Mouse (Mus musculus) layer of hippocampus, adult 18-20 months (tissue): ENCODE measurements around the gene Aoc1. TPM values are rescaled to one million over a fixed set of nuclear protein-coding genes. Genes with fewer than 3 reads are reported as not detected.

Experiments
- DNase-seq, 2 experiments: peaks; one replicate each; pipeline ENCODE4 v3.0.0; 2022; ENCODE audit warnings: low spot score in 2 of 2
- total RNA-seq, 2 experiments: library from RNA; stranded (reverse); gene quantifications; 2 replicates each; pipeline ENCODE4 v1.2.3; 2021

Gene Aoc1
- total RNA-seq, 2 experiments from 2014 or later = not detected

GRCm38 (mm10) chr6:48906371-48906770 lies 33.7 kb downstream of the Aoc1 start:
- no peak for DNase-seq

- no peak for DNase-seq
These were observed 36.5 kb downstream of the Aoc1 start for GRCm38 (mm10) chr6:48909229-48909628.

- DNase-seq = no peak
These were observed 39.3 kb downstream of the Aoc1 start for GRCm38 (mm10) chr6:48912033-48912432.

- no peak for DNase-seq
These were observed 40.9 kb downstream of the Aoc1 start for GRCm38 (mm10) chr6:48913587-48913986.

- no peak for DNase-seq
These were observed 56.9 kb downstream of the Aoc1 start, which contains the start of gene 1600015I10Rik for GRCm38 (mm10) chr6:48929595-48929994. Gene 1600015I10Rik (plus strand): TSS chr6:48929895.

- DNase-seq = no peak
These were observed 76.9 kb downstream of the Aoc1 start for GRCm38 (mm10) chr6:48949596-48949995.

GRCm38 (mm10) chr6:48950676-48951075 lies 78.0 kb downstream of the Aoc1 start:
- DNase-seq = no peak

GRCm38 (mm10) chr6:48951630-48952029 lies 78.9 kb downstream of the Aoc1 start:
- DNase-seq = no peak

- no peak for DNase-seq
These were observed 80.5 kb downstream of the Aoc1 start for GRCm38 (mm10) chr6:48953220-48953619.

GRCm38 (mm10) chr6:48954211-48954610 lies 81.5 kb downstream of the Aoc1 start:
- no peak for DNase-seq

- DNase-seq = peak; percentile 7 to 49
These were observed 82.2 kb downstream of the Aoc1 start for GRCm38 (mm10) chr6:48954946-48955345.

- DNase-seq = no peak
These were observed 84.1 kb downstream of the Aoc1 start for GRCm38 (mm10) chr6:48956785-48957184.

- no peak for DNase-seq
These were observed 85.4 kb downstream of the Aoc1 start for GRCm38 (mm10) chr6:48958053-48958452.

Other genes starting within 250 kb of the Aoc1 start
- gene AI854703, start 246.1 kb upstream of the Aoc1 start, total RNA-seq = 10 to 100 TPM; 13.4 to 13.6 TPM
- gene Gimap8, start 225.7 kb upstream of the Aoc1 start, total RNA-seq = under 1 TPM; 0.77 to 0.81 TPM
- gene Gimap9, start 196.8 kb upstream of the Aoc1 start, total RNA-seq = 1 to 10 TPM in 1 of 2 experiments, under 1 TPM in 1; 0.48 to 1.1 TPM
- not detected for gene Gimap4, start 188.3 kb upstream of the Aoc1 start, total RNA-seq
- 1 to 10 TPM; 4.3 to 4.9 TPM for gene Gimap6, start 164.7 kb upstream of the Aoc1 start, total RNA-seq
- gene Gm28053, start 154.3 kb upstream of the Aoc1 start, total RNA-seq = 1 to 10 TPM in 1 of 2 experiments, not detected in 1; 1.9 TPM
- gene Gimap7, start 154.3 kb upstream of the Aoc1 start, total RNA-seq = not detected
- 1 to 10 TPM; 1.4 to 1.9 TPM for gene Gimap1, start 133.8 kb upstream of the Aoc1 start, total RNA-seq
- gene Gimap5, start 126.7 kb upstream of the Aoc1 start, total RNA-seq = under 1 TPM; 0.62 to 0.99 TPM
- not detected for gene Gimap3, start 102.0 kb upstream of the Aoc1 start, total RNA-seq
- 10 to 100 TPM; 32.4 to 36.3 TPM for gene Tmem176a, start 32.0 kb upstream of the Aoc1 start, total RNA-seq
- 10 to 100 TPM; 58.5 to 61.2 TPM for gene Tmem176b, start 31.4 kb upstream of the Aoc1 start, total RNA-seq
- gene 1600015I10Rik, start 57.0 kb downstream of the Aoc1 start, total RNA-seq = not detected
- not detected for gene Doxl2, start 102.1 kb downstream of the Aoc1 start, total RNA-seq
- not detected for gene Svs1, start 114.0 kb downstream of the Aoc1 start, total RNA-seq
- 1 to 10 TPM; 4.7 to 7.1 TPM for gene Gpnmb, start 163.7 kb downstream of the Aoc1 start, total RNA-seq
- gene Malsu1, start 200.9 kb downstream of the Aoc1 start, total RNA-seq = 10 to 100 TPM; 18.8 to 25.0 TPM